Mouse (Mus musculus) right cerebral cortex, postnatal 4 days (tissue): ENCODE results near the gene Chac1.

Experiments
- DNase-seq: peaks from one replicate; pipeline ENCODE4 v3.0.0-alpha.2; 2022

Chac1 gene

GRCm38 (mm10) chr2:119388266-119388665 is 37.2 kb downstream of the Chac1 start:
- DNase-seq, result no peak

DNA sequence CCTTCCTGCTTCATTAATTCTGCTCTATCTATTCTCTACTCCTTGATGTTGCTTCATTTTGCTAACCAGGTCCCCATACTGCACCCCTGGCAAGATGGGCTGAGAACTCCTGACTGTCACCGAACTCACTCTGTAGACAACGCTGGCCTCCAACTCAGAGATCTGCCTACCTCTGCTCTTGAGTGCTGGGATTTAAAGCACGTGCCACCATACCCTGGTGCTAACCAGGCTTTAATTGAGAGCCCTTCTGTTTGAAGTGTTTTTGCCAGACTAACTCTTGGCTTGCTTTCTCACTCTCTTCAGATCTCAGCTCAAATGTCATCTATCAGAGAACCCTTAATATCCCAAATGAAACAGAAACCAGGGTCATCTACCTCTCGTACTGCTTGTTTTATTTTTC is 39.0 kb downstream of the Chac1 start:
- no peak for DNase-seq

DNA sequence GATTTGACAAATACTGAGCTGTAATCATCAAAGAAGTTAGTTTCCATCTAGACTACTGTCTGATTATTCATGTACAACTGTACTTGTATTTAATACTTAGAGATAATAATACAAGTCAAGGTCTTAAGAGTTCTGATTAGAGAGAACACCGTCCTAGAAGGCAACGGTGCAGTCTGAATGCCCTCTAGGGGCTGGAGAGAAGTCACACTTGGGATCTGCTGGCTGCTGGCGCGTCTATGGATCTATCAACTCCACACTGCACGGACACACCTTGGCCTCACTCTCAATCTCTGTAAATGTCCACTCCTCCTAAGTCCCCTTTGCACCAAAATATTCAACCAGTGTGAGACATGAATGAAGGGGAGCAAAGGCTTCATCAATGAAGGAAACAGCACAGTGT is 47.2 kb downstream of the Chac1 start:
- no peak for DNase-seq

GRCm38 (mm10) chr2:119398665-119399064 is 47.6 kb downstream of the Chac1 start:
- DNase-seq, result no peak

DNA sequence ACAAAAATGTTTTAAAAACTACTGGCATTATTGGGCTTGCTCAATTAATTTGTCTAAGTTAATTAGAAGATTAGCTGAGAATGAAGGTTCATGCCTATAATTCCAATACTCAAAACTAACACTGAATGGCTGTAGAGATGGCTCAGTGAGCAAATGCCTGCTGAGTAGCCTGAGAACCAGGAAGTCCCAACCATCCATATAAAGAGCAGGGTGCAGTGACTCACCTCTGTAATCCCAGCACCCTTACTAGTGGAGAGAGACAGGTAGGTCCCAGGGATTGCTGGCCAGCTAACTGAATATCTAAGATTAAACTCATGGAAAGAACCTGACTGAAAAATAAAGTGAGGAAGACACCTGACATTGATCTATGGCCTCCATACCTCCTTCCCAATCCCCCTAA is 48.3 kb downstream of the Chac1 start:
- no peak for DNase-seq
